Mouse (Mus musculus) MEL (cell line): ENCODE measurements at regions not wholly inside any gene's neighbourhood (a gene's known extent, or its start where the extent isn't known, plus 50 kb on each side); places are given as distances from the start of the nearest gene placed in this dataset.
A peak's percentile ranks its signal among the peaks of the same experiment; 100 is the strongest.

Source experiments
- DNase-seq: peaks from one replicate; pipeline ENCODE4 v3.0.0; 2011; ENCODE audit warnings: low read depth, low spot score
- H3K27ac ChIP-seq: 2 replicates; pipeline ENCODE4 v1.5.1; 2012; ENCODE audit warnings: low read depth, mild to moderate bottlenecking, control low read depth, low read length, moderate library complexity; ENCODE audit not compliant: control insufficient read depth
- H3K27me3 ChIP-seq, 2 experiments: fragments of 150-350 bp in 1 of 2; sonication (generic) in 1 of 2; 2 replicates each; pipeline ENCODE4 v1.6.1; 2012; ENCODE audit warnings: low read length in 2 of 2, mild to moderate bottlenecking in 2 of 2, improper control_type of control experiment in 1 of 2, moderate library complexity in 1 of 2; ENCODE audit not compliant: insufficient read depth in 2 of 2, control insufficient read depth in 1 of 2
- H3K36me3 ChIP-seq, 2 experiments: 2 replicates each; pipeline ENCODE4 v1.6.1; 2012 to 2014; ENCODE audit warnings: low read length in 2 of 2, improper control_type of control experiment in 1 of 2, inconsistent platforms in 1 of 2, mild to moderate bottlenecking in 1 of 2; ENCODE audit not compliant: insufficient read depth in 2 of 2, control insufficient read depth in 1 of 2
- H3K4me1 ChIP-seq, 2 experiments: fragments of 150-350 bp in 1 of 2; sonication (generic) in 1 of 2; 2 replicates each; pipeline ENCODE4 v1.6.1; 2012; ENCODE audit warnings: low read length in 2 of 2, improper control_type of control experiment in 1 of 2, mild to moderate bottlenecking in 1 of 2; ENCODE audit not compliant: insufficient read depth in 2 of 2, control insufficient read depth in 1 of 2
- H3K4me3 ChIP-seq, 2 experiments: fragments of 150-350 bp in 1 of 2; sonication (generic) in 1 of 2; 2 replicates each; pipeline ENCODE4 v1.5.1; 2012; ENCODE audit warnings: low read depth in 2 of 2, low read length in 2 of 2, mild to moderate bottlenecking in 2 of 2, moderate library complexity in 2 of 2, control low read depth in 1 of 2, improper control_type of control experiment in 1 of 2; ENCODE audit not compliant: control insufficient read depth in 1 of 2, insufficient read depth in 1 of 2
- H3K79me2 ChIP-seq: 2 replicates; pipeline ENCODE4 v1.6.1; 2012; ENCODE audit warnings: mild to moderate bottlenecking, low read length, moderate library complexity; ENCODE audit not compliant: control insufficient read depth, poor library complexity, insufficient read depth
- H3K9ac ChIP-seq: 2 replicates; pipeline ENCODE4 v1.6.1; 2012; ENCODE audit warnings: low read depth, mild to moderate bottlenecking, control low read depth, low read length, moderate library complexity; ENCODE audit not compliant: control insufficient read depth, poor library complexity, severe bottlenecking
- H3K9me3 ChIP-seq: fragments of 150-350 bp; sonication (generic); replicated peaks from 2 replicates; pipeline ENCODE4 v1.6.1; 2012; ENCODE audit warnings: mild to moderate bottlenecking, low read length, improper control_type of control experiment, moderate library complexity; ENCODE audit not compliant: insufficient read depth
- CTCF ChIP-seq, 3 experiments: IDR thresholded peaks in 2 of 3; conservative IDR thresholded peaks in 1 of 3; 2 replicates each; pipeline ENCODE4 v1.5.1; 2011 to 2012; ENCODE audit warnings: low read length in 3 of 3, low read depth in 2 of 3, mild to moderate bottlenecking in 2 of 3, improper control_type of control experiment in 1 of 3, inconsistent platforms in 1 of 3, mixed read lengths in 1 of 3, moderate library complexity in 1 of 3; ENCODE audit not compliant: control insufficient read depth in 1 of 3, insufficient read depth in 1 of 3, poor library complexity in 1 of 3, severe bottlenecking in 1 of 3
- GABPA ChIP-seq: IDR thresholded peaks from 2 replicates; pipeline ENCODE4 v1.6.1; 2012; ENCODE audit warnings: low read depth, mild to moderate bottlenecking, inconsistent platforms, low read length, improper control_type of control experiment, moderate library complexity
- GATA1 ChIP-seq: IDR thresholded peaks from 2 replicates; pipeline ENCODE4 v1.6.1; 2011; ENCODE audit warnings: low read depth, low read length, improper control_type of control experiment
- KAT2A ChIP-seq: conservative IDR thresholded peaks from 2 replicates; pipeline ENCODE4 v1.6.1; 2012; ENCODE audit warnings: low read depth, low read length, improper control_type of control experiment, inconsistent platforms
- MAFK ChIP-seq: IDR thresholded peaks from 2 replicates; pipeline ENCODE4 v1.6.1; 2011; ENCODE audit warnings: low read depth, mild to moderate bottlenecking, low read length, improper control_type of control experiment, borderline replicate concordance
- MXI1 ChIP-seq: IDR thresholded peaks from 2 replicates; pipeline ENCODE4 v1.6.1; 2011; ENCODE audit warnings: mild to moderate bottlenecking, low read depth, low read length, improper control_type of control experiment
- MYB ChIP-seq: IDR thresholded peaks from 2 replicates; pipeline ENCODE4 v1.6.1; 2011; ENCODE audit warnings: mild to moderate bottlenecking, low read depth, low read length, improper control_type of control experiment
- MYC ChIP-seq: IDR thresholded peaks from 2 replicates; pipeline ENCODE4 v1.6.1; 2011; ENCODE audit warnings: low read depth, mild to moderate bottlenecking, low read length, improper control_type of control experiment, moderate library complexity
- NRF1 ChIP-seq: IDR thresholded peaks from 2 replicates; pipeline ENCODE4 v1.6.1; 2014; ENCODE audit warnings: low read depth, mild to moderate bottlenecking, inconsistent platforms, low read length, improper control_type of control experiment, moderate library complexity; ENCODE audit not compliant: poor library complexity, insufficient read depth, severe bottlenecking
- RAD21 ChIP-seq: IDR thresholded peaks from 2 replicates; pipeline ENCODE4 v1.6.1; 2011; ENCODE audit warnings: mild to moderate bottlenecking, low read depth, low read length, improper control_type of control experiment
- UBTF ChIP-seq: IDR thresholded peaks from 2 replicates; pipeline ENCODE4 v1.6.1; 2012; ENCODE audit warnings: low read depth, mild to moderate bottlenecking, inconsistent platforms, low read length, improper control_type of control experiment, moderate library complexity, borderline replicate concordance; ENCODE audit not compliant: insufficient read depth

DNA sequence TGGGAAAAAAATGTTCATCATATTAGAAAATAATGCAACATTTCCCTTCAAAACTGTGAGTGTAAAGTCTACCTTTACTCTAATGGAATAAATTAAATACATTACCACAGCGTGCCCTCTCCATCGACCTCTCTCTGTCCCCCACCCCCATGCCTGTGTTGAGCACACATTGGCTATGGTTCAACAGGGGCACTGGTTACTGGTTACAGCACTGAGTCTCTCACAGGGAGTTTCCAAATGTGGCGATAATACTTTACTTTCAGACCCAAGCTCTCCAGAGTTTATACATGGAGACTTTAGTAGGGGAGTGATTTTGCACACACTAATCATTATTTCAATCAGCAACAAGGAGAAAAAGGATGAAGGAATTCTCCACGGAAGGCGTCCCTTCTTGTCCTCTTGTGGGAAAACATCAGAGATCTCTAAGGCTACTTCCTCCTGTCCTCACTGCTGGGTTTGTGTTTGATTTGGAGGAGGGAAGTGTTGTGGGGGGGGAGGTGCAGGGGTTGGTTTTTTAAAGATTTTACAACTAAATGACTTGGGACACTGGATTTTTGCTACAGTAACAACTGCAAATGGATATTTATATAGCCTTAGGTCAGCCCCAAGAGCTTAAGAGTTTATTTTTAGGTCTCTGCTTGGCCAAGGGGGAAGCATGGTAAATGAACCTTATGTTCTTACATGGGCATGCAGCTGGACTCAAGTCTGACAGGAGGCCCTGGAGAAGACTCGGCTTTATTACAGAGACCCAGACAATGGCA, 85.6 kb upstream of the 4933415F23Rik start:
- peaks cover 0 to 5% of the 10 kb centered on the region in 2 experiments; a peak in 1 of 4 replicates for H3K4me1 ChIP-seq
- peaks cover 0 to 2% of the 10 kb centered on the region in 2 experiments; a peak in 1 of 4 replicates for H3K36me3 ChIP-seq
- DNase-seq: peak; percentile 52
- H3K79me2 ChIP-seq: no peaks in the 10 kb centered on the region
- H3K9ac ChIP-seq: peak overlapping the region; percentile 57; the same call in 1 of the 2 replicates
- H3K9me3 ChIP-seq: no peaks in the 10 kb centered on the region
- no peak for TF ChIP-seq RAD21
- no peak for TF ChIP-seq KAT2A
- no peak overlapping the region for H3K27ac ChIP-seq
- no peaks in the 10 kb centered on the region; a peak in 1 of 4 replicates for H3K27me3 ChIP-seq
- H3K4me3 ChIP-seq: peak overlapping the region; percentile 65 to 69

DNA sequence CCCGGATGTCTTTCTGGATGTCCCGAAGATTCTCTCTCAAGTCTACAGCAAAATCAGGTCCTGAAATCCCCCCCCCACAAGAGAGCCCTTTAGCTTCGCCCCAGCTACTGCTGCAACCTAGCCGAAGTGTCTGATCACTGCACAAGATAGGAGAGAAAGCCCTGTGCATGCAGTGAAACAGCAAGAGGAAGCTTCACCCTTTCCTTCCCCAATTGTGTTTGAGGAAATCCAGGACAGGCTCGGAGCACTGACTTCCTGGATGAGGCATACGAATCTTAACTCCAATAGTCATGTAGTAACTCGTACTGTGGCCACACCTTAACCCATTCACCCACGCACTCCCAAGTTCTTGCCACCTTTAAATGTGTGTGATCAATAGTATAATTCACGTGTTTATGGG, 82.7 kb upstream of the 4933415F23Rik start:
- H3K79me2 ChIP-seq: no peaks in the 10 kb centered on the region
- no peak overlapping the region for H3K27ac ChIP-seq
- H3K9me3 ChIP-seq: no peaks in the 10 kb centered on the region
- H3K9ac ChIP-seq: no peak overlapping the region
- H3K27me3 ChIP-seq: no peaks in the 10 kb centered on the region
- H3K36me3 ChIP-seq: peaks cover 0 to 2% of the 10 kb centered on the region in 2 experiments; a peak in 1 of 4 replicates
- peaks cover 0 to 5% of the 10 kb centered on the region in 2 experiments; a peak in 1 of 4 replicates for H3K4me1 ChIP-seq
- TF ChIP-seq GATA1 (0 out of 2 replicates have a peak, but pooled peaks have one; percentile 5), CTCF (IDR thresholded peaks at IDR 0.05 in 2 of 3, conservative IDR thresholded peaks at IDR 0.05 in 1 of 3; ENCODE audit: control insufficient read depth in 1 of 3, insufficient read depth in 1 of 3, low read depth in 2 of 3, low read length in 3 of 3, poor library complexity in 1 of 3, severe bottlenecking in 1 of 3) (no peak)
- no peak overlapping the region for H3K4me3 ChIP-seq
- DNase-seq: peak; percentile 13

DNA sequence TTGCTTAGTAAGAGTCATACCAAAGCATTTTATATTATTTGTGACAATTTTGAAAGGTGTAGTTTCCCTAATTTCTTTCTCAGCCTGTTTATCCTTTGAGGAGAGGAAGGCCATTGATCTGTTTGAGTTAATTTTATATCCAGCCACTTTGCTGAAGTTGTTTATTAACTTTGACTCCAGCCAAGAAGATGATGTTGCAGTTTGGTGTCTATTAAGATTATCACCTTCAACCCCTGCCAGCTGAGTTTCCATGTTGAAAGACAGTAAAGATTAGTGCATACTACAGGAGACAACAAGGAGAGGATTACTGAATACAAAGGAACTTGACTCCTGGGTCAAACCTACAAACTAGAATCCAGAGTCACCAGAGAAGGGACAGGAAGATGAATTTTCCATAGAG, 80.5 kb upstream of the 4933415F23Rik start:
- H3K9me3 ChIP-seq: no peaks in the 10 kb centered on the region
- TF ChIP-seq MYB (no peak), CTCF (IDR thresholded peaks at IDR 0.05 in 2 of 3, conservative IDR thresholded peaks at IDR 0.05 in 1 of 3; ENCODE audit: control insufficient read depth in 1 of 3, insufficient read depth in 1 of 3, low read depth in 2 of 3, low read length in 3 of 3, poor library complexity in 1 of 3, severe bottlenecking in 1 of 3) (no peak), GABPA (no peak), UBTF (no peak), GATA1 (no peak), MXI1 (no peak), NRF1 (no peak), MAFK (no peak), MYC (no peak)
- TF ChIP-seq, all 39 proteins: peak for 0
- Histone ChIP-seq H3K27ac (no peak overlapping the region), H3K4me1 (peaks cover 0 to 5% of the 10 kb centered on the region in 2 experiments; a peak in 1 of 4 replicates), H3K79me2 (no peaks in the 10 kb centered on the region), H3K36me3 (0 out of 4 replicates have a peak, but pooled peaks cover 0 to 2% of the 10 kb centered on the region in 2 experiments), H3K9ac (no peak overlapping the region), H3K27me3 (no peaks in the 10 kb centered on the region), H3K4me3 (no peak overlapping the region)
- no peak for DNase-seq
